Mouse (Mus musculus) hindbrain, embryonic 15.5 days (tissue): ENCODE measurements around the gene Lmo3. TPM values are rescaled to one million over a fixed set of nuclear protein-coding genes. Genes with fewer than 3 reads are reported as not detected.

Experiments used
- ATAC-seq: fragments of 200-750 bp; cut with Nextera tagmentation; 2 replicates; pipeline ENCODE4 v1.8.0; 2017; ENCODE audit warnings: low read depth, moderate number of reproducible peaks, moderate TSS enrichment; ENCODE audit not compliant: low FRiP score
- H3K27ac ChIP-seq: fragments of 300-500 bp; sonication (generic); replicated peaks from 2 replicates; pipeline ENCODE4 v1.5.1; 2015; ENCODE audit warnings: mild to moderate bottlenecking, inconsistent platforms
- H3K27me3 ChIP-seq: fragments of 300-500 bp; sonication (generic); 2 replicates; pipeline ENCODE4 v1.6.1; 2015; ENCODE audit warnings: control low read depth, inconsistent platforms
- H3K36me3 ChIP-seq: fragments of 300-500 bp; sonication (generic); 2 replicates; pipeline ENCODE4 v1.6.1; 2015; ENCODE audit warnings: control low read depth, inconsistent platforms
- H3K4me1 ChIP-seq: fragments of 300-500 bp; sonication (generic); replicated peaks from 2 replicates; pipeline ENCODE4 v1.6.1; 2015; ENCODE audit warnings: control low read depth, inconsistent platforms
- H3K4me2 ChIP-seq: fragments of 300-500 bp; sonication (generic); 2 replicates; pipeline ENCODE4 v1.6.1; 2015; ENCODE audit warnings: moderate library complexity, mild to moderate bottlenecking, inconsistent platforms
- H3K4me3 ChIP-seq: fragments of 300-500 bp; sonication (generic); 2 replicates; pipeline ENCODE4 v1.5.1; 2015; ENCODE audit warnings: mild to moderate bottlenecking, inconsistent platforms
- H3K9ac ChIP-seq: fragments of 300-500 bp; sonication (generic); 2 replicates; pipeline ENCODE4 v1.6.1; 2015; ENCODE audit warnings: inconsistent platforms
- H3K9me3 ChIP-seq: fragments of 300-500 bp; sonication (generic); 2 replicates; pipeline ENCODE4 v1.6.1; 2016; ENCODE audit warnings: control low read depth, inconsistent platforms
- WGBS: fragments of 180-500 bp; shearing (Covaris S2); methylation state at CpG from one replicate; pipeline ENCODE4 v1.1.7; 2015; 5-methylcytosine and 5-hydroxymethylcytosine counted together
- polyA plus RNA-seq: library from polyadenylated mRNA; unstranded; fragments of >200 nt; fragmentation: Nextera tagmentation; extraction: Ambion mirVana; gene quantifications from 2 replicates; pipeline ENCODE4 v1.2.1, GENCODE M21; 2015

Gene Lmo3
- polyA plus RNA-seq, 1 experiment from 2014 or later, result 78.1 TPM

- H3K4me1 ChIP-seq, result no peaks in the 10 kb centered on the region
- no peak overlapping the region for H3K4me3 ChIP-seq
- no peak overlapping the region for H3K4me2 ChIP-seq
- no peak overlapping the region for H3K27ac ChIP-seq
- H3K9ac ChIP-seq, result no peak overlapping the region
- no peaks in the 10 kb centered on the region for H3K9me3 ChIP-seq
- H3K27me3 ChIP-seq, result no peaks in the 10 kb centered on the region
- 94% methylated on average over 4 of the region's 4 CpGs for WGBS
- no peak for ATAC-seq
- H3K36me3 ChIP-seq, result no peaks in the 10 kb centered on the region
Observed at GRCm38 (mm10) chr6:138346558-138346957, 235.2 kb downstream of the Lmo3 start.

GRCm38 (mm10) chr6:138335858-138336257 is 245.9 kb downstream of the Lmo3 start:
- no peak overlapping the region for H3K27ac ChIP-seq
- no peaks in the 10 kb centered on the region for H3K27me3 ChIP-seq
- no peak overlapping the region for H3K9ac ChIP-seq
- H3K36me3 ChIP-seq, result no peaks in the 10 kb centered on the region
- no peaks in the 10 kb centered on the region for H3K9me3 ChIP-seq
- 83% methylated on average over 4 of the region's 4 CpGs for WGBS
- no peak overlapping the region for H3K4me2 ChIP-seq
- no peaks in the 10 kb centered on the region for H3K4me1 ChIP-seq
- ATAC-seq, result no peak
- no peak overlapping the region for H3K4me3 ChIP-seq

GRCm38 (mm10) chr6:138333991-138334390 is 247.8 kb downstream of the Lmo3 start:
- no peak for ATAC-seq

GRCm38 (mm10) chr6:138325744-138326400 is 255.9 kb downstream of the Lmo3 start:
- Histone ChIP-seq H3K4me1 (no peaks in the 10 kb centered on the region), H3K4me2 (no peak overlapping the region), H3K27me3 (no peaks in the 10 kb centered on the region), H3K4me3 (no peak overlapping the region), H3K9me3 (no peaks in the 10 kb centered on the region), H3K36me3 (no peaks in the 10 kb centered on the region), H3K27ac (no peak overlapping the region), H3K9ac (no peak overlapping the region)
- no peak for ATAC-seq
- WGBS, result 54% methylated on average over 3 of the region's 3 CpGs

More at GRCm38 (mm10) chr6:138333991-138334390, 247.8 kb downstream of the Lmo3 start:
- Histone ChIP-seq H3K27me3 (no peaks in the 10 kb centered on the region), H3K9me3 (no peaks in the 10 kb centered on the region), H3K9ac (no peak overlapping the region), H3K4me1 (no peaks in the 10 kb centered on the region), H3K4me2 (no peak overlapping the region), H3K27ac (no peak overlapping the region), H3K36me3 (no peaks in the 10 kb centered on the region), H3K4me3 (no peak overlapping the region)
- WGBS, result 64% methylated on average over 7 of the region's 7 CpGs

GRCm38 (mm10) chr6:138325145-138325544 is 256.6 kb downstream of the Lmo3 start:
- H3K9ac ChIP-seq, result no peak overlapping the region
- no peak overlapping the region for H3K4me2 ChIP-seq
- no peaks in the 10 kb centered on the region for H3K4me1 ChIP-seq
- no peaks in the 10 kb centered on the region for H3K27me3 ChIP-seq
- no peaks in the 10 kb centered on the region for H3K9me3 ChIP-seq
- no peak overlapping the region for H3K4me3 ChIP-seq
- H3K36me3 ChIP-seq, result no peaks in the 10 kb centered on the region
- WGBS, result 66% methylated on average over 3 of the region's 3 CpGs
- H3K27ac ChIP-seq, result no peak overlapping the region
- no peak for ATAC-seq

GRCm38 (mm10) chr6:138323325-138323724 is 258.4 kb downstream of the Lmo3 start:
- ATAC-seq, result no peak
- H3K4me1 ChIP-seq, result no peaks in the 10 kb centered on the region
- H3K27me3 ChIP-seq, result no peaks in the 10 kb centered on the region
- no peaks in the 10 kb centered on the region for H3K36me3 ChIP-seq
- H3K9ac ChIP-seq, result no peak overlapping the region
- 92% methylated on average over 14 of the region's 14 CpGs for WGBS
- no peak overlapping the region for H3K27ac ChIP-seq
- H3K4me2 ChIP-seq, result no peak overlapping the region
- H3K4me3 ChIP-seq, result no peak overlapping the region
- H3K9me3 ChIP-seq, result no peaks in the 10 kb centered on the region

- Histone ChIP-seq H3K36me3 (no peaks in the 10 kb centered on the region), H3K27me3 (no peaks in the 10 kb centered on the region), H3K27ac (no peak overlapping the region), H3K4me3 (no peak overlapping the region), H3K9ac (no peak overlapping the region), H3K4me2 (no peak overlapping the region), H3K9me3 (no peaks in the 10 kb centered on the region), H3K4me1 (no peaks in the 10 kb centered on the region)
- ATAC-seq, result no peak
- 85% methylated on average over 8 of the region's 8 CpGs for WGBS
Observed at GRCm38 (mm10) chr6:138320190-138320737, 261.5 kb downstream of the Lmo3 start.

Other genes starting within 250 kb of the Lmo3 start
- 0.14 and 0.17 TPM in 2 replicates for gene Igbp1b, start 76.6 kb upstream of the Lmo3 start, polyA plus RNA-seq